Mouse (Mus musculus): ENCODE measurements around the gene St3gal2.

- TF ChIP-seq CTCF (IDR thresholded peaks at IDR 0.05; ENCODE audit: extremely low read depth, insufficient read length, insufficient replicate concordance, low read depth, low read length) (no peak), POLR2A (IDR thresholded peaks at IDR 0.05; ENCODE audit: low read depth, low read length) (no peak)
Measured at GRCm38 (mm10) chr8:110925691-110926140, 6.0 kb downstream of the St3gal2 start.

All from small intestine, adult 2 months (tissue).